Mouse (Mus musculus) C2C12 (cell line): ENCODE measurements at regions not wholly inside any gene's neighbourhood (a gene's known extent, or its start where the extent isn't known, plus 50 kb on each side); places are given as distances from the start of the nearest gene placed in this dataset.

Source experiments
- CEBPB ChIP-seq: IDR thresholded peaks from one replicate; pipeline ENCODE4 v1.6.1; 2011; ENCODE audit warnings: low read depth, mild to moderate bottlenecking, control low read depth, moderate library complexity
- CTCF ChIP-seq: IDR thresholded peaks from one replicate; pipeline ENCODE4 v1.5.1; 2011; ENCODE audit not compliant: control insufficient read depth, insufficient read depth, insufficient read length
- MAX ChIP-seq: IDR thresholded peaks from one replicate; pipeline ENCODE4 v1.6.1; 2011; ENCODE audit warnings: mild to moderate bottlenecking, control low read depth
- MYOG ChIP-seq: IDR thresholded peaks from one replicate; pipeline ENCODE4 v1.6.1; 2011; ENCODE audit not compliant: control insufficient read depth, insufficient read length; ENCODE audit errors: extremely low read depth
- USF1 ChIP-seq: IDR thresholded peaks from one replicate; pipeline ENCODE4 v1.6.1; 2011; ENCODE audit warnings: low read depth, mild to moderate bottlenecking, control low read depth, moderate library complexity

DNA sequence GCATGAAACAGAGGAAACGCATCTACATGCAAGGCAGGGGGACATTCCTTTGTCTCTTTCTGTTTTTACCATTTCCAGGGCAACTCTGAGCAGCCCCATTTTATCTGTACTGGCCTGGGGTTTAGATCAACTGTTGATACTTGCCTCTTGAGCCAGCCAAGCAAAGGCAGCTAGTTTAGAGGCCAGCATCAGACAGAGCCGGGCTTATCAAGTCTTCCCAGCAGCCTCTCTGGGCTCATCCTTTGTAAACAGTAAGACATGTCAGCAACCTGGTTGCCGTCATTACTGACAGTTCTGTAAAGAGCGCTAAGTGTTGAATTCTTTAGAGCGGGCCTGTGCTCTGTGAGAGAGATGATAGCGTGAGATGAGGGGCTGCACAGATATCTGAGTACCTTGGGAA lies 182.9 kb upstream of the Bmp4 start:
- TF ChIP-seq CTCF (no peak), MAX (no peak), USF1 (no peak), CEBPB (no peak), MYOG (no peak)
